Mouse (Mus musculus): ENCODE data around the gene Plekha4.

DNA sequence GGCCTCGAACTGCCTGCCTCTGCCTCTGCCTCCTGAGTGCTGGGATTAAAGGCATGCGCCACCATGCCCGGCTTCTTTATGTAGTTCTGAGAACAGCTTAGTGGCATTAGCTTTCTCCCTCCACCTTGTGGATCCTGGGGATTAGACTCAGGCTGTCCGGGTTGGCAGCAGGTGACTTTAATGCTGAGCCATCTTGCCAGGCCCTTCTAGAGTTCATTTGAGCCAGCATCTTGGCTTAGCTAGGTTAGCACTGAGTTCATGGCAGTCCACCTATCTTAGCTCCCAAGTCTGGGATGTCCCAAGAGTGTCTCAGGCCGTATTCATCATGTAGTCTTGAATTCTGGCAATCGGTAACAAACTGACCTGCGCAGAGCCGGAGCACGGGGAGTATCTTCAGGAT, 39.3 kb downstream of the Plekha4 start:
- TF ChIP-seq POLR2A (IDR thresholded peaks at IDR 0.05; ENCODE audit: insufficient read depth, low read depth, low read length) (no peak), CTCF (IDR thresholded peaks at IDR 0.05; ENCODE audit: insufficient read depth, low read depth, low read length) (no peak)

Measured in olfactory bulb, adult 2 months (tissue).